Mouse (Mus musculus) myocyte (in vitro differentiated cells): ENCODE results near the gene Slc13a4.

Experiments used
- E2F4 ChIP-seq: IDR thresholded peaks from one replicate; pipeline ENCODE4 v1.6.1; 2011; ENCODE audit warnings: mild to moderate bottlenecking, control low read depth, moderate library complexity; ENCODE audit not compliant: insufficient read depth
- MAX ChIP-seq: IDR thresholded peaks from one replicate; pipeline ENCODE4 v1.6.1; 2011; ENCODE audit warnings: low read depth, mild to moderate bottlenecking, control low read depth
- MYOD1 ChIP-seq, 3 experiments: IDR thresholded peaks; one replicate each; pipeline ENCODE4 v1.6.1; 2011; ENCODE audit warnings: control low read depth in 2 of 3, low read depth in 2 of 3, mild to moderate bottlenecking in 2 of 3, moderate library complexity in 1 of 3; ENCODE audit not compliant: insufficient read length in 2 of 3, control insufficient read depth in 1 of 3
- POLR2A ChIP-seq: IDR thresholded peaks from one replicate; pipeline ENCODE4 v1.6.1; 2011; ENCODE audit warnings: low read depth, mild to moderate bottlenecking, control low read depth, moderate library complexity; ENCODE audit not compliant: insufficient read length
- POLR2AphosphoS2 ChIP-seq: IDR thresholded peaks from one replicate; pipeline ENCODE4 v1.6.1; 2011; ENCODE audit warnings: low read depth, control low read depth; ENCODE audit not compliant: insufficient read length

GRCm38 (mm10) chr6:35338640-35339039 is 30.7 kb upstream of the Slc13a4 start:
- TF ChIP-seq POLR2A = no peak
- no peak for TF ChIP-seq E2F4
- no peak for TF ChIP-seq MAX
- TF ChIP-seq MYOD1 (IDR thresholded peaks at IDR 0.05; ENCODE audit: control insufficient read depth in 1 of 3, insufficient read length in 2 of 3, low read depth in 2 of 3) = no peak
- TF ChIP-seq POLR2AphosphoS2 = no peak
